Mouse (Mus musculus) myocyte (in vitro differentiated cells): Measurements from ENCODE around the gene Itm2b.

Experiments used
- E2F4 ChIP-seq: IDR thresholded peaks from one replicate; pipeline ENCODE4 v1.6.1; 2011; ENCODE audit warnings: mild to moderate bottlenecking, control low read depth, moderate library complexity; ENCODE audit not compliant: insufficient read depth
- MAX ChIP-seq: IDR thresholded peaks from one replicate; pipeline ENCODE4 v1.6.1; 2011; ENCODE audit warnings: low read depth, mild to moderate bottlenecking, control low read depth
- POLR2A ChIP-seq: IDR thresholded peaks from one replicate; pipeline ENCODE4 v1.6.1; 2011; ENCODE audit warnings: low read depth, mild to moderate bottlenecking, control low read depth, moderate library complexity; ENCODE audit not compliant: insufficient read length
- TCF3 ChIP-seq: IDR thresholded peaks from one replicate; pipeline ENCODE4 v1.6.1; 2011; ENCODE audit warnings: low read depth, control low read depth; ENCODE audit not compliant: insufficient read length

- no peak for TF ChIP-seq POLR2A
- no peak for TF ChIP-seq MAX
- TF ChIP-seq TCF3, result no peak
- TF ChIP-seq E2F4, result no peak
These were observed 12.1 kb downstream of the Itm2b start for GRCm38 (mm10) chr14:73372990-73373389.
